Mouse (Mus musculus) right cerebral cortex, postnatal 36 days (tissue): Measurements from ENCODE around the gene Nelfb.

ENCODE experiments used
- DNase-seq, 2 experiments: peaks; one replicate each; pipeline ENCODE4 v3.0.0; 2022; ENCODE audit warnings: low spot score in 2 of 2, mixed read lengths in 1 of 2

The Nelfb gene

DNA sequence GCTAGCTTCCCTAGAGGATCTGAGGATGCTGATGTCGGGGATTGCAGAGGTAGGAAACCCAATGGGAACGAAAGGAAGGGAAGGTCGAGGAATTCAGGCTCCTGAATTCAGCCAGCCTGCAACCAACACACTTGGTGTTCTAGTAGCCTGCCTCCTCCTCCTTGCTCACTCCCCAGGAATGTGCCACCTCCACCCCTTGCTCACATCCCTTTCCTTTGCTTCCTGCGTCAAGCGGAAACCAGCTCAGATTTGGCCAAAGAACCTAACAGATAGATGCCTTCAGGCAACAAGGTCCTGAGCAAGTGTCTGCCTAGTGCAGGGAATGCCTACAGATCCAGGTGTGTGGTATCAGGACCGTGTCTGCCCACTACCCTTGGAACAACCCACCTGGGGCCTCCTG is 34.7 kb downstream of the Nelfb start:
- DNase-seq: no peak

- DNase-seq: no peak
Measured at GRCm38 (mm10) chr2:25175690-25176078, 35.6 kb downstream of the Nelfb start.

GRCm38 (mm10) chr2:25174866-25175689 is 36.2 kb downstream of the Nelfb start:
- no peak for DNase-seq

GRCm38 (mm10) chr2:25173821-25174220 is 37.5 kb downstream of the Nelfb start:
- DNase-seq: no peak

DNA sequence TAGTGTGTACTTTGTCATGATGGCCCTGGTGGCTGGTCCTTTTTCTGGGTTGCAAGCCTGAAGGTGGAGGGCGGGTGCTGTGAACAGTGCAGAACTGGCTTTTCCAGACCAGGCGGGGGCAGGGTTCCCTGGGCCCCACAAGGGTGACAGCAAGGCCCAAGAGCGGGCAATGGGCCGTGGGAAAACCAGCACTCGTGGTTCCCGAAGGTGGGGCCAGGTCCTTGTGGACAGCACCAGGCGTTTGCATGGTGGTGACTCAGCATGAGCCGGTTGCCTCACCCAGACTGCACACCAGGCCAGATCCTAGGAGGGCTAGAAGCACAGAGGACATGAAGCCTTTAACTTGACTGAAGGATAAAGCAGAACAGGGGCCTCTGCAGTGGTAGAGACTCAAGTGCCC is 38.7 kb downstream of the Nelfb start:
- DNase-seq: no peak

DNA sequence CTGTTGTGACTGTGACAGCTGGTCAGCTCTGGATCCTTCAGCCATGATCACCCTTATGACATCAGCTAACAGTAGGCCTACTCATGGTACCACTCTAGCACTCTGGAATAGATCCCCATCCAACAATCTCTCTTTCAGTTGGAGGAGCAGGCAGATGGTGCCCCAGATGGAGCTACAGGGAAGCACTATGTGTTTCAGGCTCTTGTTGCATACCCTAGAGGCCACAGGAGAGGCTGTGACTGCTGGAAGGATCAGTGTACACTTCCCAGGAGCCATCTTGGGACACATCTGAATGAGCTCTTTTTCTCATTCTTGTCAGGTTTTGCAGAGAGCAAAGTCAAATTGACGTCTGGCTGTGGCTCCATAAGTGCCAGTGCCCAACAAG is 39.5 kb downstream of the Nelfb start:
- no peak for DNase-seq

DNA sequence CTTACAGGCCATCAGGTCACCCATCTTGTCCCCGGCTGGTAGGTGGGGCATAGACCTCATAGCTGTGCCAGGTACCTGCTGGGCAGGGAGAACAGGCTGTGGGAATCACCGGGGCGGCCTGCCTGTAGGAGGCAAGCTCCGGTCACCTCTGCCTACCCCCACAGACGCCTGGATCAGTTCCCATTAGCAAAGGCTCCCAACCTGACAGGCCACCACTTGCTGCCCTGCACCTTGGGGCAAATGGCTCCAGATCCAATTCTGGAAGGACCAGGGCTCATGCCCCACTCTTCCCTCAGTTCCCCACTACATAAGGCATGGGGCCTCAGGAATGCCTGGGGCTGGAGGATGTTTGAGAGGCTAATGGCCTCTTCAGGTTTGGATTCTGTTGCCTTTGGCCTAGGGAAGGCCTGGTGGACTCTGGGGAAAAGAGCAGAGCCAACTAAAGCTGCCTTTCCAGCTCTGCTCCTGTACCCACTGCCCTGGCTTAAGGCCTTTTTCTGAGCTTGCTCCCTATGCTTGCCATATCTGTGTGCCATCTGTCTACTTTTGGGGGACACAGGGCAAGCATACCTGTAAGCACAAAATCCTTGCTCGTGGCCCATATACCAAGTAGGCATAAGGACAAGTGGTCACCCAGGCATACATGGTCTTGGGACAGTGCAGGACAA is 40.1 kb downstream of the Nelfb start:
- no peak for DNase-seq

DNA sequence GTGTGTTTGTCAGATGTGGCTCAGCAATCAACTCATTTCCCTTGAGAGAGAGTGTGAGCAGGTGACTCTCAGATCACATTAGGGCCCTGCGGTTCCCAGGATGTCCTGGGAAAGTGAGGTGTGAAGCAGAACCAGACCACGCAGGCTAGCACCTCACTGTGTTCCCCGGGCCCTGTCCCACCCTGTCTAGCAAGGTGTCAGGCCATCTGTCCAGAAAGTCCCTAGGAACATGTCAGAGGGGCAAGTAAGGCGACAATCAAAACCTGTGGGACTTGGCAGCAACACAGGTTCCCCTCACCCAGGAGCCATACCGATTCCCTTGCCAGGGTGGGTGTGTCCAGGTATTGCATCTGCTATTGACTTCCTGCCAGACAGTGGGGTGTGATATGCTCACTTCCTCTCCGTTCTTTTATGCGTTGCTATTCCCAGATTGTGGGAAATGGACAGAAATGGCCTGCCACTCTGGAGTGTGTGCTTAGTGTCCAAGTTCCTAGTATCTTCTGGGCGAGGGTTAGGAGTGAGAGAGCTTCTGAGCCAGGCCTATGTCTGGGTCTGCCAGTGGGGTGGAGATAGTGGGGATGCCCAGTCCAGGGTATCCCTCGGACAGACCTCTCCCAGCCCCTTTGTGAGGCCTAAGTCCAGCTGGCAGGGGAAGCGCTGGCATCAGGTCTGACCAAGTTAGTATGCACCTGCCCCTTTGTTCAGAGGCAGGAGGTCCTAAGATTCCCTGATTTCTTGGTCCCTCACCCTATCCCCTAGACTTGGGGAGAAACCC is 40.8 kb downstream of the Nelfb start:
- DNase-seq: no peak

DNA sequence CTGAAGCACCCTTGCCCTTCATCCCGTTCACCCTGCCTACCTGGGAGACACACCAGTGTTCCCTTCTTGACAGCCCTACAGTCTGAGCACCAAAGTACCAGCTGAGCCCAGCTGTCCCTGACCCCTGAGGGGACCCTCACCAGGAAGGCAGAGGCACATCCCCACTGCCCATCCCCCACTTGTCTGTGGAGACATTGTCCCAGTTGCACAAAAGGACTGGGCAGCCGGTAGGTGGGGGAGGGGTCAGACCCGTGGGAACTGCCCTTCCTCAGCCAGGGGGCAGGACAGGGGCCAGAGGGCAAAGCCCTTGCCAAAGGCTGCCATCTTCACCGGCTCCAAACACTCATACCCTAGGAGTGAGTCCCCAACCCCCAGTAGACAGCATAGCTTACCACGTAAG is 41.5 kb downstream of the Nelfb start:
- no peak for DNase-seq

GRCm38 (mm10) chr2:25168665-25168978 is 42.7 kb downstream of the Nelfb start:
- no peak for DNase-seq

DNA sequence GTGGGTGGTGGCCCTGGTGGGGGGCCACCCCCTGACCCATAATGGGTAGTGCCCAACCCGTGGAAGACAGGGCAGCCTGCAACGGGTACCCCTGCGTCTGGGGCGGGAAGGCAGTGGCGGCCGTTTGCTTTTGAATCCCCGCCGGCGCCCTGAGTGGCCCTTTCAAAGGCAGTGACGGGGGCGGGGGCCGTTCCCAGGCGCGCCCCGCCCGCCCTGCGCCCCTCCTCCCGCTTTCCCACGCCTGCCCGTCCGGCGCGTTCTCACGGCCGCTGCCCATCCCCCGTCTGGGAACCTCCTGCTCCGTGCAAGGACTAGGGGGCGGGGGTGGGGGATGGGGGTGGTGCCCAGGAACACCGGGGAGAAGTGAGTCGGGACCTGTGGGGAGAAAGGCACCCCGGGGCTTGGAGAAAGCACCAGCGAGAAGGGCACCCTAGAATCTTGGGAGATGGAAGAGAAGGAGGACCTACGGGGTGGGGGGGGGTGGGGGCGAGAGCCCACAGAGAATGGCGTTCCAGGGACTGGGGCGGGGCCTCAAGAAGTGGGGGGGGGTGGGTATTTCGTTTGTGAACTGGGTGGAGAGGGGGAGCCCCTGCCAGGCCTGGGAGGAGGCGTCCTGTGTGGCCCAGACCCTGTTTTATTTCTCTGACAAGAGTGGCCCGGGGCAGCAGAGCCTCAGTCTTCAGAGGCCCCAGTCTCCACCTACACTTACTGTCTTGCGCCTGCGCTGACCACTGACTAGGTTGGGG is 43.2 kb downstream of the Nelfb start:
- DNase-seq: no peak

DNA sequence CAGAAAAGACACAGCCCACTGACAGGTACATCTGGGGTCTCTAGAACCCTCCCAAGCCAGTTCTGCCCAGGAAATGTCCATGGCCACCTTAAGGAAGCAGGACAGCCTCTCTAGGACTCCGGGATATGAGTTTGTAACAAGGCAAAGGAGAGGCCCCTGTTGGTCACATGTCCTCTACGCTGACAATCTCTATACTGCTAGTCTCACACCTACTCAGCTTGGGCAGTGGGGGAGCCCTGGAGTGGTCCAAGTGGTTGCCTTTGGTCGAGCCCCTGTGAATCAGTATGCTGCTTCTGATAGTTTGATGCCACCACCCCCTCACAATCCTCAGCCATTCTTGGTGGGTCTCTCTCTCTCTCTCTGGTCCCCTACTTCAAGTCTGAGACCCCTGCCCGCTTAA is 43.8 kb downstream of the Nelfb start:
- DNase-seq: no peak

DNA sequence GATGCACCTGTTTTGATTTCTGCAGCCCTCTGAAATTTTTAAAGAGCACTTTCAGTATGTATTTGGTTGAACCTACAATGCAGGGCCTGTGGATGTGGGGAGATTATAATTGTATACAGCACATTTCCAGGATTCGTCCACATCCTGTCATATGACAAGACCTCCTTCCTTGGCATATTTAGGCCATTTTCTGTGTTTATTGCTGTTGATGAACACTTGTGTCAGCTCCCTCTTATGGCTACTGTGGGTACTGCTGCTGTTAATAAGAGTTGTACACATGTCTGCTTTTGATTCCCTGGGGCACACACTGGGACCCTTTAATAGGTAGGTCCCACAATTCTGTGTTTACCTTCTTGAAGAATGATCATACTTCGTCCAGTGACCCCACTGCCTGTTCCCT is 53.6 kb downstream of the Nelfb start:
- DNase-seq: no peak

DNA sequence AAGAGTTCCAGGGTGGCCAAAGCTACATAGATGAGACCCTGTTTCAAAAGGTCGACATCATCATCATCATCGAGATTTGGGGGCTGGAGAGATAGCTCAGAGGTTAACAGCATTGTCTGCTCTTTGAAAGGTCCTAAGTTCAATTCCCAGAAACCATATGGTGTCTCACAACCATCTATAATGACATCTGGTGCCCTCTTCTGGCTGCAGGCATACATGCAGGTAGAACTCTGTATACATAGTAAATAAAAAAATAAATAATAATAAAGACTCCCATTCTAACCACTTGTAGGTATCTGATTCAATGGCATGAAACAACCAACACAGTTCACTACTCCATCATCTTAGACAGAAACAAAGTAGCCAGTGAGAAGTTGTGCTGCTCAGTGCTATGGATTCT is 54.3 kb downstream of the Nelfb start:
- no peak for DNase-seq

DNA sequence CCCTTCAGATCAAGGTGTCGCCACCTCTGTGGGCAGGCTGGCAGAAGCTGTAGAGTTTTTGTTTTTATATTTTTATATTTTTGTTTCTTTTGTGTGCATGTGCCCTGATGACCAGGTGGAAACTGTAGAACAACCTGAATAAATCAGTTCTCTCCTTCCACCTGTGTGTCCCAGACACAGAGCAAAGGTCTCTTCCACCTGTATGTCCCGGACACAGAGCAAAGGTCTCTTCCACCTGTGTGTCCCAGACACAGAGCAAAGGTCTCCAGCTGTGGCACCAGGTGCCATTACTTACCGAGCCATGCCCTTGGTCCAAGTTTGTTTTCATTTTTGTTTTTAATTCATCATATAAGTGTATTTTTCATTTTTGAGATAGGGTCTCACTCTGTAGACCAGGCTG is 55.1 kb downstream of the Nelfb start:
- DNase-seq: no peak

DNA sequence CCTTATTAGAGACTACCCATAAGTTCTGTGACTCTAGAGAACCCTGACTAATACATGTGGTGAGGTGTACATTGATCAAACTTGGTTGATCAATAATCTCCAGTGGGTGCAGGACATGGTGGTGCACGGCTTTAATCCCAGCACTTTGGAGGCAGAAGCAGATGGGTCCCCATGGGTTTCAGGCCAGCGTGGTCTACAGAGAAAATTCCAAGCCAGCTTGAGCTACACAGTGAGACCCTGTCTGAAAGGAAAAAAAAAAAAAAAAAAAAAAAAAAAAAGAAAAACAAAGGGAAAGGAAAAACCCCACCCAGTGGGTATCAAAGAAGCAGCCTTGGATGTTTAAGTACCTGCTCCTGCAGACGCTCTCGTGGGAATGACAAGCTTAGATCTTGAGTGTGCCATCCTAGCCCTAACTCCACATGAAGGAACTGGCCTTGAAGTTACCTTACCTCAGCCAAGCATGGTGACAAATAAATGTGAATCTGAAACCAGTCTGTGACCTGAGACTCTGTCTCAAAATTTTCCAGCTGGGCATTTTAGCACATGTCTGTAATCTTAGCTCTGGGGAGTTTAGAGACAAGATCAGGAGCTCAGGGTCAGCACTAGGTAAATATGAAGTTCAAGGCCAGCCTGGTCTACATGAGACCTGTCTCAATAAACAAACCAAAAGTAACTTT is 59.9 kb downstream of the Nelfb start:
- DNase-seq: no peak
